Mouse (Mus musculus) hindbrain, embryonic 10.5 days (tissue): ENCODE data around the gene Fam120c. TPM values are rescaled to one million over a fixed set of nuclear protein-coding genes. Genes with fewer than 3 reads are reported as not detected.

Experiments used
- DNase-seq: peaks from one replicate; pipeline ENCODE4 v3.0.0-alpha.2; 2017; ENCODE audit warnings: low spot score
- H3K27ac ChIP-seq: fragments of 300-500 bp; sonication (generic); 2 replicates; pipeline ENCODE4 v1.5.1; 2016; ENCODE audit warnings: mild to moderate bottlenecking, moderate library complexity
- H3K27me3 ChIP-seq: fragments of 300-500 bp; sonication (generic); 2 replicates; pipeline ENCODE4 v1.6.1; 2016; ENCODE audit warnings: mild to moderate bottlenecking; ENCODE audit not compliant: poor library complexity, insufficient read depth, severe bottlenecking
- H3K36me3 ChIP-seq: fragments of 300-500 bp; sonication (generic); 2 replicates; pipeline ENCODE4 v1.6.1; 2016; ENCODE audit warnings: mild to moderate bottlenecking, moderate library complexity
- H3K4me1 ChIP-seq: fragments of 300-500 bp; sonication (generic); replicated peaks from 2 replicates; pipeline ENCODE4 v1.6.1; 2016; ENCODE audit warnings: mild to moderate bottlenecking
- H3K4me3 ChIP-seq: fragments of 300-500 bp; sonication (generic); 2 replicates; pipeline ENCODE4 v1.5.1; 2016; ENCODE audit warnings: mild to moderate bottlenecking, moderate library complexity
- H3K9me3 ChIP-seq: fragments of 300-500 bp; sonication (generic); 2 replicates; pipeline ENCODE4 v1.6.1; 2016; ENCODE audit warnings: mild to moderate bottlenecking, moderate library complexity
- WGBS: fragments of 180-500 bp; shearing (Covaris S2); methylation state at CpG from one replicate; pipeline ENCODE4 v1.1.7; 2016; 5-methylcytosine and 5-hydroxymethylcytosine counted together
- polyA plus RNA-seq: library from polyadenylated mRNA; unstranded; fragments of >200 nt; fragmentation: Nextera tagmentation; extraction: Ambion mirVana; gene quantifications from 2 replicates; pipeline ENCODE4 v1.2.1, GENCODE M21; 2016

Fam120c gene
- 2.6 and 2.8 TPM in 2 replicates for polyA plus RNA-seq

GRCm38 (mm10) chrX:151343761-151344500 is at the start of gene Fam120c:
Fam120c (plus strand) TSS chrX:151344175.
- Histone ChIP-seq H3K9me3 (no peaks in the 10 kb centered on the region), H3K27me3 (peaks cover 30% of the 10 kb centered on the region), H3K27ac (peak within 1 kb of the TSS; percentile 87), H3K4me1 (peaks cover 13% of the 10 kb centered on the region), H3K36me3 (no peaks in the 10 kb centered on the region), H3K4me3 (peak within 1 kb of the TSS; percentile 70)
- DNase-seq, result peak; percentile 84
- whole genome bisulfite sequencing, result 16% methylated on average over 56 of the region's 56 CpGs

- no peak for DNase-seq
- Histone ChIP-seq H3K27me3 (no peaks in the 10 kb centered on the region), H3K4me3 (no peak overlapping the region), H3K9me3 (no peaks in the 10 kb centered on the region), H3K27ac (no peak overlapping the region), H3K36me3 (0 out of 2 replicates have a peak, but pooled peaks cover 7% of the 10 kb centered on the region), H3K4me1 (no peaks in the 10 kb centered on the region)
These were observed 45.6 kb upstream of the Fam120c start for GRCm38 (mm10) chrX:151298329-151298728.

GRCm38 (mm10) chrX:151313732-151314131 is 30.2 kb upstream of the Fam120c start:
- H3K4me1 ChIP-seq, result no peaks in the 10 kb centered on the region
- peaks cover 13% of the 10 kb centered on the region; the same call in 1 of the 2 replicates for H3K27me3 ChIP-seq
- no peak overlapping the region for H3K27ac ChIP-seq
- WGBS, result 78% methylated on average over 4 of the region's 4 CpGs
- no peak overlapping the region for H3K4me3 ChIP-seq
- no peaks in the 10 kb centered on the region for H3K36me3 ChIP-seq
- DNase-seq, result no peak
- no peaks in the 10 kb centered on the region for H3K9me3 ChIP-seq

GRCm38 (mm10) chrX:151333615-151334014 is 10.4 kb upstream of the Fam120c start:
- no peak overlapping the region for H3K4me3 ChIP-seq
- H3K4me1 ChIP-seq, result no peaks in the 10 kb centered on the region
- 89% methylated on average over 2 of the region's 2 CpGs for WGBS
- no peaks in the 10 kb centered on the region for H3K36me3 ChIP-seq
- H3K27ac ChIP-seq, result no peak overlapping the region
- DNase-seq, result no peak
- peaks cover 24% of the 10 kb centered on the region for H3K27me3 ChIP-seq
- H3K9me3 ChIP-seq, result no peaks in the 10 kb centered on the region

- H3K9me3 ChIP-seq, result no peaks in the 10 kb centered on the region
- no peak overlapping the region for H3K4me3 ChIP-seq
- no peak overlapping the region for H3K27ac ChIP-seq
- peaks cover 36% of the 10 kb centered on the region for H3K27me3 ChIP-seq
- no peaks in the 10 kb centered on the region for H3K4me1 ChIP-seq
- no peak for DNase-seq
- WGBS, result 83% methylated on average over 4 of the region's 4 CpGs
- no peaks in the 10 kb centered on the region for H3K36me3 ChIP-seq
These were observed 6.2 kb upstream of the Fam120c start for GRCm38 (mm10) chrX:151337804-151338203.

- 22% methylated on average over 33 of the region's 33 CpGs for WGBS
- Histone ChIP-seq H3K9me3 (no peaks in the 10 kb centered on the region), H3K27ac (peak overlapping the region; percentile 87), H3K36me3 (no peaks in the 10 kb centered on the region), H3K4me3 (peak overlapping the region; percentile 70), H3K4me1 (peaks cover 13% of the 10 kb centered on the region), H3K27me3 (peaks cover 26% of the 10 kb centered on the region)
- no peak for DNase-seq
These were observed 568 bp downstream of the Fam120c start for GRCm38 (mm10) chrX:151344501-151344984.

- H3K36me3 ChIP-seq, result no peaks in the 10 kb centered on the region
- no peak for DNase-seq
- H3K27me3 ChIP-seq, result peaks cover 26% of the 10 kb centered on the region
- peak overlapping the region; percentile 70 for H3K4me3 ChIP-seq
- peaks cover 13% of the 10 kb centered on the region for H3K4me1 ChIP-seq
- H3K27ac ChIP-seq, result no peak overlapping the region
- no peaks in the 10 kb centered on the region for H3K9me3 ChIP-seq
- 36% methylated on average over 11 of the region's 11 CpGs for WGBS
These were observed 1.6 kb downstream of the Fam120c start for GRCm38 (mm10) chrX:151345333-151346125.

GRCm38 (mm10) chrX:151347278-151347677 is 3.3 kb downstream of the Fam120c start:
- Histone ChIP-seq H3K36me3 (no peaks in the 10 kb centered on the region), H3K27ac (no peak overlapping the region), H3K4me1 (peaks cover 13% of the 10 kb centered on the region), H3K4me3 (no peak overlapping the region), H3K9me3 (no peaks in the 10 kb centered on the region), H3K27me3 (peaks cover 26% of the 10 kb centered on the region)
- no peak for DNase-seq

- Histone ChIP-seq H3K36me3 (no peaks in the 10 kb centered on the region), H3K9me3 (no peaks in the 10 kb centered on the region), H3K4me1 (peaks cover 13% of the 10 kb centered on the region), H3K27ac (no peak overlapping the region), H3K4me3 (no peak overlapping the region), H3K27me3 (peaks cover 12% of the 10 kb centered on the region)
- no peak for DNase-seq
- 92% methylated on average over 5 of the region's 5 CpGs for WGBS
These were observed 5.3 kb downstream of the Fam120c start for GRCm38 (mm10) chrX:151349322-151349721.

GRCm38 (mm10) chrX:151418801-151419200 is 74.8 kb downstream of the Fam120c start:
- Histone ChIP-seq H3K9me3 (no peaks in the 10 kb centered on the region), H3K4me1 (no peaks in the 10 kb centered on the region), H3K4me3 (no peak overlapping the region), H3K36me3 (no peaks in the 10 kb centered on the region), H3K27me3 (no peaks in the 10 kb centered on the region), H3K27ac (no peak overlapping the region)
- no peak for DNase-seq
- WGBS, result 91% methylated on average over 10 of the region's 10 CpGs

GRCm38 (mm10) chrX:151420791-151421190 is 76.8 kb downstream of the Fam120c start:
- Histone ChIP-seq H3K4me3 (no peak overlapping the region), H3K36me3 (no peaks in the 10 kb centered on the region), H3K27ac (no peak overlapping the region), H3K9me3 (no peaks in the 10 kb centered on the region), H3K27me3 (0 out of 2 replicates have a peak, but pooled peaks cover 3% of the 10 kb centered on the region), H3K4me1 (no peaks in the 10 kb centered on the region)
- 93% methylated on average over 1 of the region's 1 CpGs for WGBS
- no peak for DNase-seq

GRCm38 (mm10) chrX:151443637-151444036 is 99.7 kb downstream of the Fam120c start:
- DNase-seq, result no peak
- Histone ChIP-seq H3K4me3 (no peak overlapping the region), H3K27me3 (no peaks in the 10 kb centered on the region), H3K9me3 (no peaks in the 10 kb centered on the region), H3K4me1 (no peaks in the 10 kb centered on the region), H3K27ac (no peak overlapping the region), H3K36me3 (no peaks in the 10 kb centered on the region)

GRCm38 (mm10) chrX:151444189-151444588 is 100.2 kb downstream of the Fam120c start:
- no peaks in the 10 kb centered on the region for H3K27me3 ChIP-seq
- no peaks in the 10 kb centered on the region for H3K36me3 ChIP-seq
- no peaks in the 10 kb centered on the region for H3K9me3 ChIP-seq
- H3K27ac ChIP-seq, result no peak overlapping the region
- H3K4me1 ChIP-seq, result no peaks in the 10 kb centered on the region
- DNase-seq, result no peak
- 73% methylated on average over 1 of the region's 1 CpGs for WGBS
- no peak overlapping the region for H3K4me3 ChIP-seq
